Mouse (Mus musculus) megakaryocyte, embryonic 14.5 days (primary cell): ENCODE data around the gene Ptchd3.

ENCODE experiments used
- FLI1 ChIP-seq: IDR thresholded peaks from 2 replicates; pipeline ENCODE4 v1.6.1; 2012; ENCODE audit warnings: low read length, inconsistent platforms, mixed read lengths
- GATA1 ChIP-seq: IDR thresholded peaks from 3 replicates; pipeline ENCODE4 v1.6.1; 2012; ENCODE audit warnings: mixed read lengths, low read length, inconsistent platforms, borderline replicate concordance

DNA sequence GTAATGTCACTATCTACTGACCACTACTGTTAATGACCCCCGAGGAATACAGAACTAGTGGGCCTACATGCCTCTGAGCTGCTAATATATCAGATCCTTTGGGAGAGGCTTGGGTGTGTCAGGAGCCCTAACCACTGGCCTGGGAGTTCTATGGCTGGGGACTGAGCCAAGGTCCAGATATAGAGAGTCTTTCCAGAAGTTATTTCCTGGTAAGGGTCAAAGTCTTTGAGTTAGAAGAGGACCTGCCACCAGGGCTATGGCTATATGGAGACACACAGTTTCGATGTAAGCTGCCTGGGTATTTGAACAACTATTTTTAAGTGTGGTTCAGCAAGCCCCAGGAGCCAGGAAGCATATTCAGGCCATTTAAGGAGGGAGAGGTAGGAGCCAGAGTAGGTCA, 31.5 kb upstream of the Ptchd3 start:
- no peak for TF ChIP-seq GATA1
- no peak for TF ChIP-seq FLI1
